Mouse (Mus musculus) limb, embryonic 14.5 days (tissue): ENCODE results near the gene Lyrm1. TPM values are rescaled to one million over a fixed set of nuclear protein-coding genes. Genes with fewer than 3 reads are reported as not detected.

Experiments used
- ATAC-seq: fragments of 200-750 bp; cut with Nextera tagmentation; 2 replicates; pipeline ENCODE4 v1.8.0; 2017; ENCODE audit warnings: low read depth, moderate number of reproducible peaks, moderate TSS enrichment; ENCODE audit not compliant: low FRiP score
- DNase-seq: peaks from one replicate; pipeline ENCODE4 v3.0.0-alpha.2; 2015; ENCODE audit warnings: low spot score
- H3K27ac ChIP-seq: fragments of 300-500 bp; sonication (generic); replicated peaks from 2 replicates; pipeline ENCODE4 v1.5.1; 2014; ENCODE audit warnings: low read depth, mild to moderate bottlenecking, low read length, moderate library complexity, mixed read lengths
- H3K27me3 ChIP-seq: fragments of 300-500 bp; sonication (generic); 2 replicates; pipeline ENCODE4 v1.6.1; 2014; ENCODE audit warnings: low read length, mixed read lengths; ENCODE audit not compliant: control insufficient read depth, insufficient read depth
- H3K36me3 ChIP-seq: fragments of 300-500 bp; sonication (generic); 2 replicates; pipeline ENCODE4 v1.6.1; 2014; ENCODE audit warnings: mild to moderate bottlenecking, low read length, moderate library complexity, mixed read lengths; ENCODE audit not compliant: control insufficient read depth, insufficient read depth
- H3K4me1 ChIP-seq: fragments of 300-500 bp; sonication (generic); 2 replicates; pipeline ENCODE4 v1.6.1; 2014; ENCODE audit warnings: antibody characterized with exemption, low read length, mixed read lengths; ENCODE audit not compliant: control insufficient read depth, insufficient read depth
- H3K4me2 ChIP-seq: fragments of 300-500 bp; sonication (generic); replicated peaks from 2 replicates; pipeline ENCODE4 v1.6.1; 2014; ENCODE audit warnings: low read depth, mild to moderate bottlenecking, low read length, moderate library complexity; ENCODE audit not compliant: severe bottlenecking
- H3K4me3 ChIP-seq: fragments of 300-500 bp; sonication (generic); replicated peaks from 2 replicates; pipeline ENCODE4 v1.5.1; 2014; ENCODE audit warnings: low read length
- H3K9ac ChIP-seq: fragments of 300-500 bp; sonication (generic); 2 replicates; pipeline ENCODE4 v1.6.1; 2014; ENCODE audit warnings: mild to moderate bottlenecking, low read depth, low read length, moderate library complexity; ENCODE audit not compliant: severe bottlenecking
- H3K9me3 ChIP-seq: fragments of 300-500 bp; sonication (generic); 2 replicates; pipeline ENCODE4 v1.6.1; 2016; ENCODE audit warnings: low read length; ENCODE audit not compliant: control insufficient read depth
- POLR2A ChIP-seq: fragments of 200-500 bp; IDR thresholded peaks from 2 replicates; pipeline ENCODE4 v1.8.0; 2012; ENCODE audit warnings: inconsistent platforms, mild to moderate bottlenecking, moderate library complexity, borderline replicate concordance; ENCODE audit not compliant: insufficient read depth, insufficient read length; ENCODE audit errors: extremely low read depth
- WGBS: fragments of 180-500 bp; shearing (Covaris S2); extraction: QIAGEN DNeasy Blood & Tissue Kit; methylation state at CpG from one replicate; pipeline ENCODE4 v1.1.7; 2014; 5-methylcytosine and 5-hydroxymethylcytosine counted together
- polyA plus RNA-seq, 2 experiments: library from polyadenylated mRNA; depleted of rRNA in 1 of 2; stranded (reverse) in 1 of 2; unstranded in 1 of 2; fragments of >200 nt; fragmentation: Nextera tagmentation in 1 of 2; extraction: Ambion mirVana in 1 of 2; gene quantifications; 2 replicates each; pipeline versions ENCODE4 v1.2.1 to v1.2.3; 2012 to 2014

Lyrm1 gene
- polyA plus RNA-seq, 2 experiments = 5.2 to 9.5 TPM

DNA sequence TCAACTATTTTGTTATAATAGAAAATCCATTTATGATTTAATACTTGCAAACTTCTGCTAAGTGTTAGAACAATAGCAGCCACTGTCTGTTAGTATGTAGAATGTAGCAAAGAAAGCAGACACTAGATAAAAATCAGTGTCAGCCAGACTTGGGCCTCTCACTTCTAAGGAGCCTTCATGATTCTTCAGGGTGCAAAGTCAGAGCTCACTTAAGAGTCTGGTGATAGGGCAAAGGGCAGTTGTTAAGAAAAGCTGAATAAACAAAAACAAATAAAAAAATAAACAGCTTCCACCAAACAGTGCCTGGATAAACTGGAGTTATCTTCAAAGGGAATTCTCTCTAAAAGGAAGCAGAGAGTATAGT, 34.7 kb upstream of the Lyrm1 start:
- Histone ChIP-seq H3K4me1 (peaks cover 10% of the 10 kb centered on the region), H3K9ac (peak overlapping the region; percentile 34; the same call in 1 of the 2 replicates), H3K4me2 (no peak overlapping the region), H3K9me3 (no peaks in the 10 kb centered on the region), H3K27ac (no peak overlapping the region), H3K27me3 (no peaks in the 10 kb centered on the region), H3K36me3 (peaks cover 34% of the 10 kb centered on the region), H3K4me3 (no peak overlapping the region)
- no peak for TF ChIP-seq POLR2A
- DNase-seq = no peak
- ATAC-seq = no peak

DNA sequence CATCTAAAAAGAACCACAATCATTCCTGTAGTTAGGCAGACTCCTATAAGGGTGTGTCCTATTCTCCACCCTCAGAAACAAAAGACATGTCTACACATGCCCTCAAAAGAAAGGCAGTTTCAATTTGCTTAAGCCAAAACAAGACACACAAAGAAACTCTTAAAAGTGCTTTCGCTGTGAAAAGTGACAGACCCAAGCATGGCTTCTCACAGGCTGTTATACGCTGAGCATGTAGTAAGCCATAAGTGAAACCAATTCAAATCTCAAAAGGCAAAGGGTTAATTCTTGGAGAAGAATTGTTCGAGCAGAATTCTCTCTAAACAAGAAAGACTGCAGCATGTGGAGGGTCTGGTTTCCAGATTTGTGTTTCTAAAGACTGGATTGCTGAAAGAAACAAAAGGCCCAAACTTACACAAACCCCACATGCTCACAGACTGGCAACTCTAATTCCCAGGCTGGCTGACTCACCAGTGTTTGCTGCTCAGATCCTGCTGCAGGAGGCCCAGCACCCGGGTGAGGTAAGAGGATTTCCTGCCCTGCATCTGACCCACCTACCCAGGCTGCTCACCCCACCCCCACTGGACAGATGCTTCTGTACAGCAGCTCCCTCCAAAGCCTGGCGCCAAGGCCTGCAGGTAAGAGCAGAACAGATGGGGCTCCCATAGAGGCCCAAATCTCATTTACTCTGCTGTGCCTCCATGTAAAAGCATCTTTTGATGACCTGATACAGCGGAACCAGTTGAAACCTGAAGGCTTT, 34.1 kb upstream of the Lyrm1 start:
- peak; percentile 69 for ATAC-seq
- H3K9ac ChIP-seq = peak overlapping the region; percentile 34
- H3K4me3 ChIP-seq = no peak overlapping the region
- peaks cover 30% of the 10 kb centered on the region for H3K36me3 ChIP-seq
- H3K27ac ChIP-seq = peak overlapping the region; percentile 79
- no peaks in the 10 kb centered on the region for H3K27me3 ChIP-seq
- 28% methylated on average over 6 of the region's 6 CpGs for WGBS
- 0 out of 2 replicates have a peak overlapping the region, but pooled peaks have one; percentile 4 for H3K4me2 ChIP-seq
- TF ChIP-seq POLR2A = no peak
- peaks cover 10% of the 10 kb centered on the region for H3K4me1 ChIP-seq
- DNase-seq = peak; percentile 18
- no peaks in the 10 kb centered on the region for H3K9me3 ChIP-seq

DNA sequence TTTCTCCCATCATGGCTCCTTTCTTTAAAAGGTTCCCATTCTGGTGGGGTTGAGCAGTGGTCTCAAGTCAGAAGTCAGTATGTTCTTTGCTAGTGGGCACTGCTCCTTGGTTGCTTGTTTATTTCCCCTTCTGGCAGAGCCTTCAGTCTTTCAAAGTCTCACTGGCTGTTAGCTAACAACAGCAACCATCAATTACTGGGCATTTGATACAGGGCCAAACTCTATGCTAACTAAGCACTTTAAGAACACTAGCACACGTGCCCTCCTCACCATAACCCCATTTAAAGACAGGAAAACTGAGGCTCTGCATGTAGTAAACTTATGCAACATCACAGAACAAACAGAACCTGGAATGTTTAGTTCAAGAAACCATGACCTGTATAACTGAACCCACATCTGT, 33.5 kb upstream of the Lyrm1 start:
- WGBS = 42% methylated on average over 1 of the region's 1 CpGs
- H3K9ac ChIP-seq = no peak overlapping the region
- peaks cover 10% of the 10 kb centered on the region for H3K4me1 ChIP-seq
- DNase-seq (no peak), ATAC-seq (no peak)
- H3K4me2 ChIP-seq = no peak overlapping the region
- no peak overlapping the region for H3K27ac ChIP-seq
- H3K27me3 ChIP-seq = no peaks in the 10 kb centered on the region
- H3K9me3 ChIP-seq = no peaks in the 10 kb centered on the region
- H3K36me3 ChIP-seq = peaks cover 24% of the 10 kb centered on the region
- no peak overlapping the region for H3K4me3 ChIP-seq
- TF ChIP-seq POLR2A = no peak

DNA sequence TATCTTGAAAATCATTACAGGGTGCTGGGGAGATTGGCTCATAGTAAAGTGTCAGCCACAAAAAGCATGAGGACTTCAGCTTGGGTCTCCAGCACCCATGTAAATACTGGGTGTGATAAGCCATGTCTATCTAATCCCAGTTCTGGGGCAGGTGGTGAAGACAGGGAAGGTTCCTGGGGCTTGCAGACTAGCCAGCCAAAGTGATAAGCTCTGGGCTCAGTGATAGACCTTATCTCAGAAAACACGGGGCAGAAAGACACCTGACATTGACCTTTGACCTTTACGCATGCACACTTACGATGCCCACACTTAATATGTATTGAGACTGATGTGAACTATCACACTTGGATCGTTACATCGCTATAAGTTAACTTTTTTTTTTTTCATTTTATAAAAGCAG, 31.2 kb upstream of the Lyrm1 start:
- ATAC-seq = no peak
- H3K9ac ChIP-seq = no peak overlapping the region
- H3K4me3 ChIP-seq = no peak overlapping the region
- no peaks in the 10 kb centered on the region for H3K9me3 ChIP-seq
- no peak for TF ChIP-seq POLR2A
- peaks cover 10% of the 10 kb centered on the region for H3K4me1 ChIP-seq
- peaks cover 3% of the 10 kb centered on the region for H3K36me3 ChIP-seq
- no peaks in the 10 kb centered on the region for H3K27me3 ChIP-seq
- no peak overlapping the region for H3K4me2 ChIP-seq
- DNase-seq = no peak
- no peak overlapping the region for H3K27ac ChIP-seq
- 91% methylated on average over 5 of the region's 5 CpGs for WGBS

DNA sequence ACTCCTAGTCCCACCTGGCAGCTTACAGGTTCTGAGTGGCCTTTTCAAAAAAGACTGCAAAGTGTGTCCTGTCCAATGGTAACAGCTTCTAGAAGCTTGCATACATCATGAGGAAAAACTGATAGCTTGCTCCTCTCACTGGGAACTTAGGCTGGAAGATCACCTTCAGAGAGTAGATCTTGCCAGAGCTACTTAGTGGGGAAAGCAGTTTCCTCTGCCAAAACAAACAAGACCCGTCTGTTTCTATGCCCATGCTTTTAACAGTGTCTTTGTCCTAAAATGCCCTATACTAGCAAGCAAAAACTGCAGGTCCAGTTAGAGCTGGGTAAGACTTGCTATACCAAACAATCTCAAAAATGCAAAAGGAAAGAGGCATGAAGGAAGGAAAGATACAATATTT, 29.5 kb upstream of the Lyrm1 start:
- WGBS = 77% methylated on average over 1 of the region's 1 CpGs
- DNase-seq (no peak), ATAC-seq (no peak)
- Histone ChIP-seq H3K27ac (no peak overlapping the region), H3K4me3 (no peak overlapping the region), H3K4me1 (peaks cover 9% of the 10 kb centered on the region), H3K9ac (no peak overlapping the region), H3K27me3 (no peaks in the 10 kb centered on the region), H3K9me3 (no peaks in the 10 kb centered on the region), H3K36me3 (no peaks in the 10 kb centered on the region), H3K4me2 (no peak overlapping the region)
- no peak for TF ChIP-seq POLR2A
